Comparison of ENCODE assay signal across 10 mouse cellular contexts in the genomic region with DNA sequence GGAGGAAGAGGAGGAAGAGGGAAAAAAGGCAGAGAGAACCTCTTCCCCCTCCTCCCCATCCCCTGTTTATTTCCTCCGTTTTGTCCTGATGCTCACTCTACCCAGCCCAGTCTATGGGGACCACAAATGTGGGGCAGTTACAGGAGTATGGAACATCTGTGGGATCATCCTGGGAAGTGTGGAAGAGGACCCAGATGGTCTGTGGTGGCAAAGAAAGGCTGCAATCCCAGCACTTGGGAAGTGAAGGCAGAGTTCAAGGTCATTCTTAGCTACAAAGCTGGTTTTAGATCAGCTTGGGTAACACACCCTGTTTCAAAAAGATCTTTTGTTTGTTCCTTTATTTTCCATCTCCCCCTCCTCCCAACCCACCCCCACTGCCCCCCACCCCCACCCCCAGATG. TPM values are rescaled to one million over a fixed set of nuclear protein-coding genes. Genes with fewer than 3 reads are reported as not detected.
DNase-seq lines count a peak whose midpoint lies in the region; ATAC-seq and TF ChIP-seq lines count a peak whose summit lies in the region.
"Had no signal": no experiment of that assay in that cellular context is flagged by ENCODE, and none has a peak within 500 bp of the region (broad histone marks: within the 10 kb centered on the region; RNA-seq: fewer than 3 reads in every experiment).

No protein-coding gene starts in this region.

- no peaks in the 10 kb centered on the region for H3K9me3 ChIP-seq in forebrain, embryonic 12.5 days
- H3K9me3 ChIP-seq in forebrain, embryonic 11.5 days (ENCODE audit: control insufficient read depth, low read length): no peaks in the 10 kb centered on the region
- no peaks in the 10 kb centered on the region for H3K9me3 ChIP-seq in lung, embryonic 14.5 days (ENCODE audit: low read depth, low read length)
- H3K9me3 ChIP-seq in lung, postnatal 0 days (ENCODE audit: low read length): no peaks in the 10 kb centered on the region
- H3K9me3 ChIP-seq in hindbrain, embryonic 13.5 days: no peaks in the 10 kb centered on the region
- no peaks in the 10 kb centered on the region for H3K9me3 ChIP-seq in midbrain, embryonic 16.5 days (replicated peaks; ENCODE audit: control insufficient read depth, low read length, poor library complexity, severe bottlenecking)
- H3K9me3 ChIP-seq: midbrain, embryonic 12.5 days had no signal

- WGBS in forebrain, embryonic 12.5 days: 30% methylated on average over 1 of the region's 1 CpGs
- 18% methylated on average over 1 of the region's 1 CpGs for WGBS in forebrain, embryonic 11.5 days
- WGBS in lung, embryonic 14.5 days: 50% methylated on average over 1 of the region's 1 CpGs
- 43% methylated on average over 1 of the region's 1 CpGs for WGBS in lung, postnatal 0 days
- WGBS in hindbrain, embryonic 13.5 days: 33% methylated on average over 1 of the region's 1 CpGs
- WGBS in midbrain, embryonic 16.5 days: 8% methylated on average over 1 of the region's 1 CpGs

- no peak overlapping the region for H3K4me2 ChIP-seq in forebrain, embryonic 12.5 days
- H3K4me2 ChIP-seq in forebrain, embryonic 11.5 days (ENCODE audit: low read depth, low read length, severe bottlenecking): no peak overlapping the region
- H3K4me2 ChIP-seq in lung, embryonic 14.5 days: no peak overlapping the region
- no peak overlapping the region for H3K4me2 ChIP-seq in lung, postnatal 0 days (replicated peaks; ENCODE audit: low read depth, low read length)
- H3K4me2 ChIP-seq in hindbrain, embryonic 13.5 days: no peak overlapping the region
- H3K4me2 ChIP-seq in midbrain, embryonic 16.5 days (ENCODE audit: low read length): no peak overlapping the region

- H3K27me3 ChIP-seq in forebrain, embryonic 12.5 days: peaks cover 24% of the 10 kb centered on the region
- peaks cover 2% of the 10 kb centered on the region; the same call in 1 of the 2 replicates for H3K27me3 ChIP-seq in forebrain, embryonic 11.5 days (ENCODE audit: control insufficient read depth, insufficient read depth, low read length)
- no peaks in the 10 kb centered on the region for H3K27me3 ChIP-seq in lung, embryonic 14.5 days (ENCODE audit: insufficient read depth, low read length)
- no peaks in the 10 kb centered on the region for H3K27me3 ChIP-seq in lung, postnatal 0 days (replicated peaks; ENCODE audit: insufficient read depth, low read length)
- H3K27me3 ChIP-seq in hindbrain, embryonic 13.5 days: no peaks in the 10 kb centered on the region
- H3K27me3 ChIP-seq in midbrain, embryonic 16.5 days (ENCODE audit: control insufficient read depth, insufficient read depth, low read depth, low read length): no peaks in the 10 kb centered on the region

- H3K9ac ChIP-seq in forebrain, embryonic 12.5 days: no peak overlapping the region
- no peak overlapping the region for H3K9ac ChIP-seq in forebrain, embryonic 11.5 days (ENCODE audit: low read length)
- no peak overlapping the region for H3K9ac ChIP-seq in lung, embryonic 14.5 days
- H3K9ac ChIP-seq in lung, postnatal 0 days (replicated peaks; ENCODE audit: low read depth): no peak overlapping the region
- H3K9ac ChIP-seq in hindbrain, embryonic 13.5 days: no peak overlapping the region
- no peak overlapping the region for H3K9ac ChIP-seq in midbrain, embryonic 16.5 days (ENCODE audit: low read depth, low read length)
- H3K9ac ChIP-seq: midbrain, embryonic 12.5 days had no signal

- no peak for TF ChIP-seq CTCF in lung, embryonic 14.5 days (IDR thresholded peaks at IDR 0.05; ENCODE audit: low read depth)
- no peak for TF ChIP-seq CTCF in lung, postnatal 0 days (IDR thresholded peaks at IDR 0.05)

- peak overlapping the region; percentile 90 for H3K27ac ChIP-seq in forebrain, embryonic 12.5 days
- H3K27ac ChIP-seq in forebrain, embryonic 11.5 days (ENCODE audit: low read depth, low read length): no peak overlapping the region
- peak overlapping the region; percentile 95 for H3K27ac ChIP-seq in lung, embryonic 14.5 days (ENCODE audit: low read depth)
- H3K27ac ChIP-seq in lung, postnatal 0 days (ENCODE audit: low read length): no peak overlapping the region
- peak overlapping the region; percentile 89; the same call in 1 of the 2 replicates for H3K27ac ChIP-seq in hindbrain, embryonic 13.5 days
- H3K27ac ChIP-seq in midbrain, embryonic 16.5 days (ENCODE audit: low read length): peak overlapping the region; percentile 84; the same call in 1 of the 2 replicates

- peaks cover 56% of the 10 kb centered on the region for H3K4me1 ChIP-seq in forebrain, embryonic 12.5 days
- peaks cover 22% of the 10 kb centered on the region for H3K4me1 ChIP-seq in forebrain, embryonic 11.5 days (replicated peaks; ENCODE audit: control insufficient read depth, insufficient read depth, low read length)
- H3K4me1 ChIP-seq in lung, embryonic 14.5 days (ENCODE audit: insufficient read depth): peaks cover 55% of the 10 kb centered on the region
- peaks cover 41% of the 10 kb centered on the region for H3K4me1 ChIP-seq in lung, postnatal 0 days (ENCODE audit: insufficient read depth, low read depth, low read length)
- peaks cover 63% of the 10 kb centered on the region for H3K4me1 ChIP-seq in hindbrain, embryonic 13.5 days (replicated peaks)
- H3K4me1 ChIP-seq in midbrain, embryonic 16.5 days (ENCODE audit: control insufficient read depth, insufficient read depth, low read length): peaks cover 48% of the 10 kb centered on the region

- no peak for DNase-seq in forebrain, embryonic 11.5 days (ENCODE audit: low spot score)
- no peak for DNase-seq in lung, embryonic 14.5 days
- DNase-seq in lung, postnatal 0 days (ENCODE audit: low spot score): no peak
- DNase-seq in cerebellum, postnatal 4 days (ENCODE audit: low spot score in 2 of 2): no peak
- DNase-seq in left cerebral cortex, adult 18-20 months (ENCODE audit: low spot score in 2 of 2): no peak
- DNase-seq: right cerebral cortex, postnatal 4 days had no signal

- H3K4me3 ChIP-seq in forebrain, embryonic 12.5 days (replicated peaks): no peak overlapping the region
- no peak overlapping the region for H3K4me3 ChIP-seq in forebrain, embryonic 11.5 days (ENCODE audit: low read depth, low read length)
- H3K4me3 ChIP-seq in lung, embryonic 14.5 days (ENCODE audit: low read depth, low read length): no peak overlapping the region
- no peak overlapping the region for H3K4me3 ChIP-seq in lung, postnatal 0 days (ENCODE audit: low read depth, low read length)
- H3K4me3 ChIP-seq in hindbrain, embryonic 13.5 days: no peak overlapping the region
- no peak overlapping the region for H3K4me3 ChIP-seq in midbrain, embryonic 16.5 days (ENCODE audit: low read depth, low read length)
- H3K4me3 ChIP-seq: midbrain, embryonic 12.5 days had no signal

- ATAC-seq in forebrain, embryonic 12.5 days (ENCODE audit: low FRiP score): no peak
- no peak for ATAC-seq in forebrain, embryonic 11.5 days (replicated peaks; ENCODE audit: low FRiP score)
- ATAC-seq in lung, embryonic 14.5 days (ENCODE audit: insufficient read depth): no peak
- ATAC-seq in lung, postnatal 0 days: no peak
- no peak for ATAC-seq in hindbrain, embryonic 13.5 days (ENCODE audit: low FRiP score)
- ATAC-seq in midbrain, embryonic 16.5 days: no peak

- TF ChIP-seq EP300 in lung, postnatal 0 days (IDR thresholded peaks at IDR 0.05): no peak

- no peaks in the 10 kb centered on the region for H3K36me3 ChIP-seq in forebrain, embryonic 12.5 days (replicated peaks)
- H3K36me3 ChIP-seq in forebrain, embryonic 11.5 days (ENCODE audit: control insufficient read depth, insufficient read depth, low read length): no peaks in the 10 kb centered on the region
- no peaks in the 10 kb centered on the region for H3K36me3 ChIP-seq in lung, embryonic 14.5 days (ENCODE audit: insufficient read depth)
- H3K36me3 ChIP-seq in lung, postnatal 0 days (ENCODE audit: insufficient read depth, low read length): no peaks in the 10 kb centered on the region
- H3K36me3 ChIP-seq in hindbrain, embryonic 13.5 days: no peaks in the 10 kb centered on the region
- no peaks in the 10 kb centered on the region for H3K36me3 ChIP-seq in midbrain, embryonic 16.5 days (ENCODE audit: control insufficient read depth, insufficient read depth, low read length)
- H3K36me3 ChIP-seq: midbrain, embryonic 12.5 days had no signal

RNA-seq across cellular contexts. Expression of a gene that starts 36.0 kb away (rescaled TPM):
- polyA plus RNA-seq in forebrain, embryonic 12.5 days (2016; fragmentation: Nextera tagmentation; extraction: Ambion mirVana): 36.4 and 42.5 TPM in 2 replicates
- 28.8 and 33.2 TPM in 2 replicates for polyA plus RNA-seq in forebrain, embryonic 11.5 days (2014; fragmentation: Nextera tagmentation; extraction: Ambion mirVana)
- 96.3 and 101 TPM in 2 replicates for polyA plus RNA-seq in lung, embryonic 14.5 days (2014; fragmentation: Nextera tagmentation; extraction: Ambion mirVana)
- 149 and 153 TPM in 2 replicates for polyA plus RNA-seq in lung, postnatal 0 days (2015; fragmentation: Nextera tagmentation; extraction: Ambion mirVana)
- polyA plus RNA-seq in hindbrain, embryonic 13.5 days (2015; fragmentation: Nextera tagmentation; extraction: Ambion mirVana): 33.3 and 35.4 TPM in 2 replicates
- polyA plus RNA-seq in midbrain, embryonic 16.5 days (2015; fragmentation: Nextera tagmentation; extraction: Ambion mirVana): 20.1 and 27.1 TPM in 2 replicates
- 10 to 100 TPM; 25.7 to 28.2 TPM for total RNA-seq in left cerebral cortex, adult 18-20 months (2021)

Comparison
In these comparisons a context has a peak if more than half of its experiments do, and no peak if none do; other contexts are left out.
1. H3K27ac ChIP-seq: peak in forebrain, embryonic 12.5 days (single experiment), lung, embryonic 14.5 days (single experiment), hindbrain, embryonic 13.5 days (single experiment) and midbrain, embryonic 16.5 days (single experiment); none in forebrain, embryonic 11.5 days (single experiment) and lung, postnatal 0 days (single experiment).